Mouse (Mus musculus) megakaryocyte, embryonic 14.5 days (primary cell): ENCODE measurements around the gene Lysmd4.

Experiments
- FLI1 ChIP-seq: IDR thresholded peaks from 2 replicates; pipeline ENCODE4 v1.6.1; 2012; ENCODE audit warnings: low read length, inconsistent platforms, mixed read lengths
- GATA1 ChIP-seq: IDR thresholded peaks from 3 replicates; pipeline ENCODE4 v1.6.1; 2012; ENCODE audit warnings: mixed read lengths, low read length, inconsistent platforms, borderline replicate concordance

GRCm38 (mm10) chr7:67203625-67204024 lies 18.7 kb upstream of the Lysmd4 start:
- TF ChIP-seq GATA1 = no peak
- no peak for TF ChIP-seq FLI1
